Mouse (Mus musculus): ENCODE measurements around the gene Mettl21e. TPM values are rescaled to one million over a fixed set of nuclear protein-coding genes. Genes with fewer than 3 reads are reported as not detected.

Mettl21e gene
- polyA plus RNA-seq, 1 experiment: not detected

DNA sequence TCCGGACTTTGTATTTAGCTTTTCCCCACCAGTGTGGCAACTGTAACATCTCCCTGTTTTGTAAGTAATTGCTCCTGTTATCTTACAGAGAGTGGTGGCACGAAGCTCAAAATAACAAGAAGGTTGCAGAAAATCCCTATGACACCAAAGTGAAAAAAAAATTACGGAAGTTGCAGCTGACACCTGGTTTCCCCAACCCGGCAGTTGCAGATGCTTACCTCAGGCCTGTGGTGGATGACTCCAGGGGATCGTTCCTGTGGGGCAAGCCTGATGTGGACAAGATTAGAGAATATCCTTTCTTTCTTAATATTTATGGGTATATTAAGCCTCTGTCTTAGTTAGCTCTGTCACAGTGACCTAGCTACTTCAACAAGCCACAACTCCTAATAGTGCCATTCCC, 40.7 kb downstream of the Mettl21e start:
- Histone ChIP-seq H3K27ac (ENCODE audit: insufficient read depth, low read length) (no peak overlapping the region), H3K4me3 (ENCODE audit: extremely low read depth, insufficient read depth, insufficient read length) (no peak overlapping the region), H3K27me3 (ENCODE audit: control insufficient read depth, insufficient read depth, low read length) (no peaks in the 10 kb centered on the region), H3K4me1 (ENCODE audit: control insufficient read depth, insufficient read depth, insufficient read length) (no peaks in the 10 kb centered on the region), H3K36me3 (ENCODE audit: control insufficient read depth, insufficient read depth, low read length) (peaks cover 19% of the 10 kb centered on the region)
- TF ChIP-seq CTCF (IDR thresholded peaks at IDR 0.05; ENCODE audit: extremely low read depth, insufficient read depth, insufficient read length, insufficient replicate concordance) (no peak), POLR2A (IDR thresholded peaks at IDR 0.05; ENCODE audit: low read depth, low read length) (no peak)
- DNase-seq (ENCODE audit: low read depth in 1 of 2, low spot score in 2 of 2): no peak
- WGBS: 89% methylated on average over 5 of the region's 5 CpGs

DNA sequence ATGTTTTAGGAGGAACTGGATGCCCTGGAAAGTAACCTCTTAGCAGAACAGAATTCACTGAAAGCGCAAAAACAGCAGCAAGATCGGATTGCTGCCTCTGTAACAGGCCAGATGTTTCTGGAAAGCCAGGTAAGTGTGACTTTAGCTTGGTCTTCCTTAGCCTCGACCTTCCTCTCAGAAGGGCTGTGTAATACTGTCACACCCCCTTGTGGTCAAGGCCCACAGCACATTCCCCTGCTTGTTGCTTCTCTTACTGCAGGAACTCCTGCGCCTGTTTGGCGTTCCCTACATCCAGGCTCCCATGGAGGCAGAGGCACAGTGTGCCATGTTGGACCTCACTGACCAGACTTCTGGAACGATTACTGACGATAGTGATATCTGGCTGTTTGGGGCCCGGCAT, 44.9 kb downstream of the Mettl21e start:
- H3K27ac ChIP-seq (ENCODE audit: insufficient read depth, low read length): no peak overlapping the region
- DNase-seq (ENCODE audit: low read depth in 1 of 2, low spot score in 2 of 2): no peak
- H3K36me3 ChIP-seq (ENCODE audit: control insufficient read depth, insufficient read depth, low read length): peaks cover 19% of the 10 kb centered on the region
- H3K4me3 ChIP-seq (ENCODE audit: extremely low read depth, insufficient read depth, insufficient read length): no peak overlapping the region
- H3K27me3 ChIP-seq (ENCODE audit: control insufficient read depth, insufficient read depth, low read length): no peaks in the 10 kb centered on the region
- WGBS: 87% methylated on average over 8 of the region's 8 CpGs
- TF ChIP-seq POLR2A (IDR thresholded peaks at IDR 0.05; ENCODE audit: low read depth, low read length) (no peak), CTCF (IDR thresholded peaks at IDR 0.05; ENCODE audit: extremely low read depth, insufficient read depth, insufficient read length, insufficient replicate concordance) (no peak; the same call in 1 of the 2 replicates)
- no peaks in the 10 kb centered on the region for H3K4me1 ChIP-seq (ENCODE audit: control insufficient read depth, insufficient read depth, insufficient read length)

DNA sequence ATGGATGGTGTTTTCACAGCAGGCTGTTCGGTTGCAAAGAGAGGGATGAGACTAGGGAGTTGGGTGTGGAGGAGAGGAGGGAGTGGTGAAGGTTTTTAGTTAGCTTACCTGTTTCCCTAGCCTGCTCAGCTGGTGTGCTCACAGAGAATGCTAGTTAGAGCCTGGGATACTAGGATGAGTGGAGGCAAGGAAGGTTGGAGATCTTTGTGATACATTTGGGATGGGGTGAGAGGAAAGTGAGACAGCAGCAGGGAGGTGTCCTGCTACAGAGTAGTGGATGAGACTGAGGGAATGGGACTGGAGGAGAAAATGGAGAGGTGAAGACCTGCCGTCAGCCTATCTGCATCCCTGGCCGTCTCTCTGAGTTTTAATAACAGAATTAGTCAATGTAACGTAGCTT, 46.1 kb downstream of the Mettl21e start:
- Histone ChIP-seq H3K4me1 (ENCODE audit: control insufficient read depth, insufficient read depth, insufficient read length) (no peaks in the 10 kb centered on the region), H3K27ac (ENCODE audit: insufficient read depth, low read length) (no peak overlapping the region), H3K36me3 (ENCODE audit: control insufficient read depth, insufficient read depth, low read length) (peaks cover 18% of the 10 kb centered on the region), H3K4me3 (ENCODE audit: extremely low read depth, insufficient read depth, insufficient read length) (no peak overlapping the region), H3K27me3 (ENCODE audit: control insufficient read depth, insufficient read depth, low read length) (no peaks in the 10 kb centered on the region)
- TF ChIP-seq POLR2A (IDR thresholded peaks at IDR 0.05; ENCODE audit: low read depth, low read length) (no peak), CTCF (IDR thresholded peaks at IDR 0.05; ENCODE audit: extremely low read depth, insufficient read depth, insufficient read length, insufficient replicate concordance) (no peak)
- DNase-seq (ENCODE audit: low read depth in 1 of 2, low spot score in 2 of 2): no peak
- WGBS: 95% methylated on average over 4 of the region's 4 CpGs

DNA sequence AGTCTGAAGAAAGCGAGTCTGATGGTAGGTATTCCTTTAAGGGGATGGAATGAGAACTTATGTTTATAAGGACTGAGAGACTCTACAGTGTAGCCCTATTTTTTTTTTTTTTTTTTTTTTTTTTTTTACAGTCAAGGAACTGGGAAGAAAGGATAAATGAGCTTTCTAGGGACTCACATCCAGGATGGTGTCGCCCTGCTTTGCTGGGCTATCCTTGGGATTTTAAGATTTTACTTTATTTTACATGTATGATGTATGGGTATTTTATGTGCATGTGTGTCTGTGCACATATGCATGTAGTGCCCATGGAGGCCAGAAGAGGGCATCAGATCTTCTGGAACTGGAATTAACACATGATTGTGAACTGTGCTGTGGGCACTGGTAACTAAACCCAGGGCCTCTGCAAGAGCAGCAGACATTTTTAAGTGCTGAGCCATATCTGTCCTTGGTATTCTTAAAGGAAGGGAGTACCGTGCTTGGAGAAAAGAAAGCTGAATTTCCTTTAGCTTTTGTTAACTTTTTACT, 50.8 kb downstream of the Mettl21e start:
- 91% methylated on average over 3 of the region's 3 CpGs for WGBS
- H3K4me1 ChIP-seq (ENCODE audit: control insufficient read depth, insufficient read depth, insufficient read length): no peaks in the 10 kb centered on the region
- H3K4me3 ChIP-seq (ENCODE audit: extremely low read depth, insufficient read depth, insufficient read length): no peak overlapping the region
- no peak overlapping the region for H3K27ac ChIP-seq (ENCODE audit: insufficient read depth, low read length)
- peaks cover 23% of the 10 kb centered on the region for H3K36me3 ChIP-seq (ENCODE audit: control insufficient read depth, insufficient read depth, low read length)
- TF ChIP-seq POLR2A (IDR thresholded peaks at IDR 0.05; ENCODE audit: low read depth, low read length) (no peak), CTCF (IDR thresholded peaks at IDR 0.05; ENCODE audit: extremely low read depth, insufficient read depth, insufficient read length, insufficient replicate concordance) (no peak)
- DNase-seq (ENCODE audit: low read depth in 1 of 2, low spot score in 2 of 2): no peak
- no peaks in the 10 kb centered on the region for H3K27me3 ChIP-seq (ENCODE audit: control insufficient read depth, insufficient read depth, low read length)

DNA sequence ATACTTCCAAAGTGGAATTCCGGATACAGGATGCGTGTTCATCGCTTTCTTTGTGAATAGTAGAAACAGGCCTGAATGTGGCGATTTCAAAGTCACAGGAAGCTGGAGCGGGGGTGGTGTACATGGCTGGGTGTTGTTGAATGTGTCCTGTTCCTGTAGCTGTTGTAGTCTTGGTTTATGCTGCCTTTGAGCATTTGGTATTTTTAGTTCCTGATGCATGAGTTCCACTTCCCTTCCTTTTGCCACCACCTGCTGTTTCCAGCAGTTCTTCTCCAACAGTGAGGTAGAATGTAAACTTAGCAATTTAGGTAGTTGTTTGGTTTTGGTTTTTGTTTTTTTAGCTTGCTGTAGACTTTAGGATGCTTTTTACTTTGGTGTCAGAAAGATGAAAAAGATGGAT, 56.4 kb downstream of the Mettl21e start:
- Histone ChIP-seq H3K27ac (ENCODE audit: insufficient read depth, low read length) (no peak overlapping the region), H3K4me3 (ENCODE audit: extremely low read depth, insufficient read depth, insufficient read length) (no peak overlapping the region), H3K27me3 (ENCODE audit: control insufficient read depth, insufficient read depth, low read length) (no peaks in the 10 kb centered on the region), H3K4me1 (ENCODE audit: control insufficient read depth, insufficient read depth, insufficient read length) (0 out of 2 replicates have a peak, but pooled peaks cover 2% of the 10 kb centered on the region), H3K36me3 (ENCODE audit: control insufficient read depth, insufficient read depth, low read length) (peaks cover 24% of the 10 kb centered on the region)
- 79% methylated on average over 5 of the region's 5 CpGs for WGBS
- TF ChIP-seq POLR2A (IDR thresholded peaks at IDR 0.05; ENCODE audit: low read depth, low read length) (no peak), CTCF (IDR thresholded peaks at IDR 0.05; ENCODE audit: extremely low read depth, insufficient read depth, insufficient read length, insufficient replicate concordance) (no peak)
- DNase-seq (ENCODE audit: low read depth in 1 of 2, low spot score in 2 of 2): no peak

DNA sequence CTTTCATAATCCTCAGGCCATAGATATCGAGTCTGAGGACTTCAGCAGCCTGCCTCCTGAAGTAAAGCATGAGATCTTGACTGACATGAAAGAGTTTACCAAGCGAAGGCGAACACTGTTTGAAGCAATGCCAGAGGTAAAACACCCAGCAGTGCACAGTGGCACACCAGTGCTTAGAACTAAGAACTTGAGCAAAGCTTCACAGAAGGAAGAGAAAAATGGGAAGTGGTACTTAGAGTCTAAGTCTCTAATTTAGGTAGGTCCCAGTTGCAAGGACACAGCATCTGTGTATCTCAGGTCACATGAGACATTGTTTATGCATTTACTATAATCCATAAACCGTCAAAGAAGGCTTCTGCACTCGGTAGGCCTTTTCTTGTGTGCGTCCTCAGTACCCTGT, 56.9 kb downstream of the Mettl21e start:
- H3K4me3 ChIP-seq (ENCODE audit: extremely low read depth, insufficient read depth, insufficient read length): no peak overlapping the region
- no peaks in the 10 kb centered on the region for H3K27me3 ChIP-seq (ENCODE audit: control insufficient read depth, insufficient read depth, low read length)
- no peak for DNase-seq (ENCODE audit: low read depth in 1 of 2, low spot score in 2 of 2)
- peaks cover 20% of the 10 kb centered on the region for H3K36me3 ChIP-seq (ENCODE audit: control insufficient read depth, insufficient read depth, low read length)
- TF ChIP-seq POLR2A (IDR thresholded peaks at IDR 0.05; ENCODE audit: low read depth, low read length): no peak
- no peak for TF ChIP-seq CTCF (IDR thresholded peaks at IDR 0.05; ENCODE audit: extremely low read depth, insufficient read depth, insufficient read length, insufficient replicate concordance)
- no peak overlapping the region for H3K27ac ChIP-seq (ENCODE audit: insufficient read depth, low read length)
- H3K4me1 ChIP-seq (ENCODE audit: control insufficient read depth, insufficient read depth, insufficient read length): 0 out of 2 replicates have a peak, but pooled peaks cover 2% of the 10 kb centered on the region
- 80% methylated on average over 6 of the region's 6 CpGs for WGBS

DNA sequence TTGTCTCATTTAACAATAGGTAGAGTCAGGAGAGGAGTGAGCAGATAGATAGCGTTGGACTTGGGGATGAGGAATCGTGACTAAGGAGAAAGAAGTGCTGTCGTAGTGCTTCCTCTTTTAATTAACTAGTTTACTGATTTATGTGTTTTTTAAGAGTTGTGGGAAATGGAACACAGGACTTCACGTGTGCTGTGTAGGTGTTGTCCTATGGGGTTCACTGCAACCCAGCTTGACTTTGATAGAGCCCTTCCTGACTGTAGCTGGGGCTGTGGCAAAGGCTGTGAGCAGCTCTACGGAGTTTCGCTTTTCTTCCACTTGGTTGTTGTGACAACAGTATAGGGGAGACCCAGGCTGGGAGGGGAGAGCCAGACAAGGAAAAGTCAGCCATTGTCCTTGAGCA, 60.4 kb downstream of the Mettl21e start:
- WGBS: 58% methylated on average over 6 of the region's 6 CpGs
- no peak overlapping the region for H3K27ac ChIP-seq (ENCODE audit: insufficient read depth, low read length)
- H3K36me3 ChIP-seq (ENCODE audit: control insufficient read depth, insufficient read depth, low read length): peaks cover 14% of the 10 kb centered on the region
- 0 out of 2 replicates have a peak, but pooled peaks cover 2% of the 10 kb centered on the region for H3K4me1 ChIP-seq (ENCODE audit: control insufficient read depth, insufficient read depth, insufficient read length)
- TF ChIP-seq POLR2A (IDR thresholded peaks at IDR 0.05; ENCODE audit: low read depth, low read length): no peak
- TF ChIP-seq CTCF (IDR thresholded peaks at IDR 0.05; ENCODE audit: extremely low read depth, insufficient read depth, insufficient read length, insufficient replicate concordance): no peak
- no peak overlapping the region for H3K4me3 ChIP-seq (ENCODE audit: extremely low read depth, insufficient read depth, insufficient read length)
- no peaks in the 10 kb centered on the region for H3K27me3 ChIP-seq (ENCODE audit: control insufficient read depth, insufficient read depth, low read length)
- no peak for DNase-seq (ENCODE audit: low read depth in 1 of 2, low spot score in 2 of 2)
